Mouse (Mus musculus) cerebellum, adult 2 months (tissue): Measurements from ENCODE around the gene Gm2004. TPM values are rescaled to one million over a fixed set of nuclear protein-coding genes. Genes with fewer than 3 reads are reported as not detected.
"Not testable (repeated sequence)": the region's sequence is repeated elsewhere in the genome, so short reads cannot be mapped to it uniquely, and the experiment has no call there.

ENCODE experiments used
- DNase-seq, 2 experiments: peaks; one replicate each; pipeline ENCODE4 v3.0.0; 2021
- H3K27ac ChIP-seq: fragments of 200-500 bp; 2 replicates; pipeline ENCODE4 v1.5.1; 2012; ENCODE audit warnings: low read length, control low read depth, inconsistent platforms; ENCODE audit not compliant: insufficient read depth
- H3K27me3 ChIP-seq: fragments of 200-500 bp; 2 replicates; pipeline ENCODE4 v1.6.1; 2012; ENCODE audit warnings: inconsistent platforms, mild to moderate bottlenecking, low read length, moderate library complexity; ENCODE audit not compliant: control insufficient read depth, insufficient read depth
- H3K4me1 ChIP-seq: fragments of 200-500 bp; 2 replicates; pipeline ENCODE4 v1.6.1; 2011; ENCODE audit warnings: low read length; ENCODE audit not compliant: control insufficient read depth, insufficient read depth
- H3K4me3 ChIP-seq: fragments of 200-500 bp; replicated peaks from 2 replicates; pipeline ENCODE3; 2011; ENCODE audit warnings: mild to moderate bottlenecking, low read depth, low read length, control low read depth; ENCODE audit not compliant: insufficient read depth
- WGBS: fragments of 180-500 bp; shearing (Covaris S2); methylation state at CpG from one replicate; pipeline ENCODE4 v1.1.7; 2018; 5-methylcytosine and 5-hydroxymethylcytosine counted together
- polyA plus RNA-seq: library from polyadenylated mRNA; depleted of rRNA; stranded (reverse); fragments of >200 nt; gene quantifications from 2 replicates; pipeline ENCODE4 v1.2.3, GENCODE M21; 2012; rRNA removed

Gm2004 gene
- 3.2 TPM in 1 of 2 replicates, not detected in the other for polyA plus RNA-seq

DNA sequence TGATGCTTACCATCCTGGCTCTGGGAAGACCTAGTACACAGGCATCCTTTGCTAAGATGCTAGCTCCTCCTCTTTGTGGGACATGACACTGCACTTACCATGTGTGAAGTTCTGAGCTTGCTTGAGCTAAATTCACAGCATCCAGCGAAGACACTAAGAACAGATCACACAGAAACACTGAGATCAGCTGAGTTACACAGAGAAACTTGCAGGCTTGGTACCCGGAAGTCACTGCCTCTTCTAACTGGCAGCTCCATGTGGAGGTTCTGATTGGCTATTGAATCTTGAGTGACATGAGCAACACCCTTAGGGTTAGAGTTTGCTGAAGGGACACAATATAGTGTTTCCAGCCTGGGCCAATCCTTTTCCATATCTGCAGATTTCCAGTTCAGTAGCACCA is at the start of gene Gm2004:
TSS of gene Gm2004 (minus strand) at position 101 of the 400 bp plus-strand sequence.
- not testable (repeated sequence) for H3K27ac ChIP-seq, DNase-seq, H3K4me1 ChIP-seq, H3K27me3 ChIP-seq, H3K4me3 ChIP-seq
- no CpG with 5 or more reads among the region's 2 CpGs for WGBS

Other genes with a start within 250 kb of the Gm2004 start
- gene Zfp966, start 218.7 kb downstream of the Gm2004 start, polyA plus RNA-seq: 6.1 and 6.6 TPM in 2 replicates
- gene Gm2026, start 184.5 kb downstream of the Gm2004 start, polyA plus RNA-seq: 13.3 and 16.0 TPM in 2 replicates
- gene 2210418O10Rik, start 76.7 kb upstream of the Gm2004 start, polyA plus RNA-seq: 2.6 and 5.2 TPM in 2 replicates
- gene Gm11009, start 169.7 kb upstream of the Gm2004 start, polyA plus RNA-seq: not detected in 2 replicates